Mouse (Mus musculus): Measurements from ENCODE around the gene Nkx2-2. TPM values are rescaled to one million over a fixed set of nuclear protein-coding genes. Genes with fewer than 3 reads are reported as not detected.

Nkx2-2 gene
- total RNA-seq (2012; rRNA removed): 0.27 TPM in 1 of 2 replicates, not detected in the other

GRCm38 (mm10) chr2:147193271-147194255 lies at the start of gene Nkx2-2:
Gene Nkx2-2, minus strand, starts transcription at chr2:147194243.
- H3K27ac ChIP-seq (ENCODE audit: insufficient read depth, low read depth, low read length, poor library complexity, severe bottlenecking): no peak within 1 kb of the TSS

DNA sequence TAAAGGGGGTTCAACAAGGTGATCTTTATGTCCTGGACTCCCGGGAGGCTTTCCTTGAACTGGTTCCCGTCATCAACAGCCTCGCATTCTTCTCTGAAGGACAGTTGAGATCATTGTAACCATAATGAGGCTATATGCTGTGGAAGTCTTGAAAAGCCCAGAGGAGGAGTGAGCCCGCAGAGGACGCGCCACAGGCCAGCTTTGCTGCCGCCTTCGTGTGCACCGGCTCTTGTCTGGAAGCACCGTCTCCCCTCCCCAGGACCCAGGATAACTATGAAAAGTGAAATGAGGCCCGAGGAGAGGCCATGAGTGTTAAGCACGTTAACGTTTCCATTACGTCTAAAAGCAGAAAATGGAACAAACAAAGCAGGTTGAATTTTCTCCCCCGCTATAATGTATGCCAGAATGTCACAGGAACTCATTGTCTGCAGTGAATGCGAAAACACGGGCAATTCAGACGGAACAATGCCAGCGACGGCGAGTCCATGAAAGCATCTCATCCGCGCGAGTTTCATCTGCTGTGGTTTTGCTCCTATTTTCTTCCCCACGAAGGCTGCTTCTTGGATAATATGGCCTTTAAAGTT lies 41.8 kb upstream of the Nkx2-2 start:
- no peaks in the 10 kb centered on the region for H3K36me3 ChIP-seq (ENCODE audit: control insufficient read depth, insufficient read depth, low read length, poor library complexity, severe bottlenecking)
- H3K27ac ChIP-seq (ENCODE audit: insufficient read depth, low read depth, low read length, poor library complexity, severe bottlenecking): no peak overlapping the region
- H3K9me3 ChIP-seq (ENCODE audit: control insufficient read depth, insufficient read depth, low read depth, low read length): no peaks in the 10 kb centered on the region
- in situ Hi-C loops (cut with MboI; ENCODE audit: low sequenced_read_pairs in 2 of 2, unreplicated experiment in 2 of 2): no loop called here
- DNase-seq (ENCODE audit: low read depth, low spot score): no peak
- peaks cover 0 to 2% of the 10 kb centered on the region in 2 experiments; a peak in 1 of 4 replicates for H3K4me1 ChIP-seq (ENCODE audit: control insufficient read depth in 2 of 2, insufficient read depth in 2 of 2, low read length in 2 of 2, poor library complexity in 1 of 2)
- H3K4me3 ChIP-seq (ENCODE audit: insufficient read depth in 1 of 2, low read depth in 1 of 2, low read length in 2 of 2, poor library complexity in 1 of 2, severe bottlenecking in 1 of 2): no peak overlapping the region
- H3K9ac ChIP-seq (ENCODE audit: insufficient read depth, low read depth, low read length, poor library complexity, severe bottlenecking): no peak overlapping the region
- TF ChIP-seq HCFC1 (IDR thresholded peaks at IDR 0.05; ENCODE audit: borderline replicate concordance, insufficient read depth, low read length) (no peak), CHD2 (IDR thresholded peaks at IDR 0.05; ENCODE audit: low read depth, low read length) (no peak), ZNF384 (IDR thresholded peaks at IDR 0.05; ENCODE audit: low read depth, low read length) (no peak), MAFK (IDR thresholded peaks at IDR 0.05; ENCODE audit: insufficient read depth, low read depth, low read length) (no peak), ZC3H11A (IDR thresholded peaks at IDR 0.05; ENCODE audit: borderline replicate concordance, low read depth, low read length) (no peak)

More at GRCm38 (mm10) chr2:147193271-147194255, at the start of gene Nkx2-2:
- TF ChIP-seq ZC3H11A (IDR thresholded peaks at IDR 0.05; ENCODE audit: borderline replicate concordance, low read depth, low read length) (no peak), CHD2 (IDR thresholded peaks at IDR 0.05; ENCODE audit: low read depth, low read length) (no peak), ZNF384 (IDR thresholded peaks at IDR 0.05; ENCODE audit: low read depth, low read length) (no peak), HCFC1 (IDR thresholded peaks at IDR 0.05; ENCODE audit: borderline replicate concordance, insufficient read depth, low read length) (no peak), MAFK (IDR thresholded peaks at IDR 0.05; ENCODE audit: insufficient read depth, low read depth, low read length) (no peak)
- DNase-seq (ENCODE audit: low read depth, low spot score): no peak
- Histone ChIP-seq H3K4me3 (ENCODE audit: insufficient read depth in 1 of 2, low read depth in 1 of 2, low read length in 2 of 2, poor library complexity in 1 of 2, severe bottlenecking in 1 of 2) (peak within 1 kb of the TSS; percentile 3 to 49; a peak in 2 of 4 replicates), H3K9ac (ENCODE audit: insufficient read depth, low read depth, low read length, poor library complexity, severe bottlenecking) (no peak within 1 kb of the TSS), H3K4me1 (ENCODE audit: control insufficient read depth in 2 of 2, insufficient read depth in 2 of 2, low read length in 2 of 2, poor library complexity in 1 of 2) (peaks cover 0 to 17% of the 10 kb centered on the region in 2 experiments; a peak in 2 of 4 replicates), H3K36me3 (ENCODE audit: control insufficient read depth, insufficient read depth, low read length, poor library complexity, severe bottlenecking) (no peaks in the 10 kb centered on the region), H3K9me3 (ENCODE audit: control insufficient read depth, insufficient read depth, low read depth, low read length) (no peaks in the 10 kb centered on the region)
- in situ Hi-C loops (cut with MboI; ENCODE audit: low sequenced_read_pairs in 2 of 2, unreplicated experiment in 2 of 2): loop anchor here (5.0 kb wide), 2 partner anchors 114 to 854 kb away; partner anchors contain the start of gene Foxa2 (in 1 of the 2)

DNA sequence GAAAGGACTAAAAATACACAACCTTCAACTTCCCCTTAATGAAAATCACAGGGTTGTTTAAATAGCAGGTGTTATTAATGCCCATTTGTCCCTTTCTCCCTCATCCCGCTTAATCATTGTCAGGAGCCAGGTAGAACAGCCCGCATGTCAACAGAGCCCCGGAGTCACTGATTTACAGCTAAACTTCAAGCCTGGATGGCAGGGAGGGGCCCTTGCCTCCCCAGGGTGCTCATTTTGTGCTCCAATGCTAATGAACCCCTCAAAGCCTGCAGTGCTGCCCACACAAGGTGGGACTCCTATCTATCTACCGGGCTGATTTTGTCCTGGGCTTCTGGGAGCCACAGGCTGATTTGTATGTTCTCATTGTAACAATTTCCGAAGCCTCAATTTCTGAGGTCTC lies 37.1 kb upstream of the Nkx2-2 start:
- no peak overlapping the region for H3K4me3 ChIP-seq (ENCODE audit: insufficient read depth in 1 of 2, low read depth in 1 of 2, low read length in 2 of 2, poor library complexity in 1 of 2, severe bottlenecking in 1 of 2)
- TF ChIP-seq ZC3H11A (IDR thresholded peaks at IDR 0.05; ENCODE audit: borderline replicate concordance, low read depth, low read length) (no peak), CHD2 (IDR thresholded peaks at IDR 0.05; ENCODE audit: low read depth, low read length) (no peak), HCFC1 (IDR thresholded peaks at IDR 0.05; ENCODE audit: borderline replicate concordance, insufficient read depth, low read length) (no peak), ZNF384 (IDR thresholded peaks at IDR 0.05; ENCODE audit: low read depth, low read length) (no peak), MAFK (IDR thresholded peaks at IDR 0.05; ENCODE audit: insufficient read depth, low read depth, low read length) (no peak)
- no peak overlapping the region for H3K27ac ChIP-seq (ENCODE audit: insufficient read depth, low read depth, low read length, poor library complexity, severe bottlenecking)
- no peak for DNase-seq (ENCODE audit: low read depth, low spot score)
- H3K9me3 ChIP-seq (ENCODE audit: control insufficient read depth, insufficient read depth, low read depth, low read length): no peaks in the 10 kb centered on the region
- H3K36me3 ChIP-seq (ENCODE audit: control insufficient read depth, insufficient read depth, low read length, poor library complexity, severe bottlenecking): no peaks in the 10 kb centered on the region
- H3K4me1 ChIP-seq (ENCODE audit: control insufficient read depth in 2 of 2, insufficient read depth in 2 of 2, low read length in 2 of 2, poor library complexity in 1 of 2): peaks cover 0 to 2% of the 10 kb centered on the region in 2 experiments; a peak in 1 of 4 replicates
- in situ Hi-C loops (cut with MboI; ENCODE audit: low sequenced_read_pairs in 2 of 2, unreplicated experiment in 2 of 2): no loop called here
- no peak overlapping the region for H3K9ac ChIP-seq (ENCODE audit: insufficient read depth, low read depth, low read length, poor library complexity, severe bottlenecking)

GRCm38 (mm10) chr2:147205076-147205615 lies 11.1 kb upstream of the Nkx2-2 start:
- no peak for DNase-seq (ENCODE audit: low read depth, low spot score)
- no peaks in the 10 kb centered on the region for H3K36me3 ChIP-seq (ENCODE audit: control insufficient read depth, insufficient read depth, low read length, poor library complexity, severe bottlenecking)
- no peaks in the 10 kb centered on the region for H3K9me3 ChIP-seq (ENCODE audit: control insufficient read depth, insufficient read depth, low read depth, low read length)
- H3K4me1 ChIP-seq (ENCODE audit: control insufficient read depth in 2 of 2, insufficient read depth in 2 of 2, low read length in 2 of 2, poor library complexity in 1 of 2): no peaks in the 10 kb centered on the region
- in situ Hi-C loops (cut with MboI; ENCODE audit: low sequenced_read_pairs in 2 of 2, unreplicated experiment in 2 of 2): loop anchor here in 1 of 2 experiments (10.0 kb wide), 1 partner anchor 100 kb away; no protein-coding TSS in a partner anchor
- H3K9ac ChIP-seq (ENCODE audit: insufficient read depth, low read depth, low read length, poor library complexity, severe bottlenecking): no peak overlapping the region
- TF ChIP-seq HCFC1 (IDR thresholded peaks at IDR 0.05; ENCODE audit: borderline replicate concordance, insufficient read depth, low read length) (no peak), ZC3H11A (IDR thresholded peaks at IDR 0.05; ENCODE audit: borderline replicate concordance, low read depth, low read length) (no peak), CHD2 (IDR thresholded peaks at IDR 0.05; ENCODE audit: low read depth, low read length) (no peak), MAFK (IDR thresholded peaks at IDR 0.05; ENCODE audit: insufficient read depth, low read depth, low read length) (no peak), ZNF384 (IDR thresholded peaks at IDR 0.05; ENCODE audit: low read depth, low read length) (no peak)
- H3K4me3 ChIP-seq (ENCODE audit: insufficient read depth in 1 of 2, low read depth in 1 of 2, low read length in 2 of 2, poor library complexity in 1 of 2, severe bottlenecking in 1 of 2): no peak overlapping the region
- H3K27ac ChIP-seq (ENCODE audit: insufficient read depth, low read depth, low read length, poor library complexity, severe bottlenecking): no peak overlapping the region
